Mouse (Mus musculus) frontal cortex, postnatal 36 days (tissue): ENCODE measurements around the gene Fam98b.

Experiments
- DNase-seq, 2 experiments: peaks; one replicate each; pipeline ENCODE4 v3.0.0; 2022; ENCODE audit warnings: low spot score in 2 of 2

The Fam98b gene

GRCm38 (mm10) chr2:117303391-117304350 lies 54.1 kb downstream of the Fam98b start:
- DNase-seq, result no peak

GRCm38 (mm10) chr2:117304941-117305340 lies 55.4 kb downstream of the Fam98b start:
- DNase-seq, result no peak

DNA sequence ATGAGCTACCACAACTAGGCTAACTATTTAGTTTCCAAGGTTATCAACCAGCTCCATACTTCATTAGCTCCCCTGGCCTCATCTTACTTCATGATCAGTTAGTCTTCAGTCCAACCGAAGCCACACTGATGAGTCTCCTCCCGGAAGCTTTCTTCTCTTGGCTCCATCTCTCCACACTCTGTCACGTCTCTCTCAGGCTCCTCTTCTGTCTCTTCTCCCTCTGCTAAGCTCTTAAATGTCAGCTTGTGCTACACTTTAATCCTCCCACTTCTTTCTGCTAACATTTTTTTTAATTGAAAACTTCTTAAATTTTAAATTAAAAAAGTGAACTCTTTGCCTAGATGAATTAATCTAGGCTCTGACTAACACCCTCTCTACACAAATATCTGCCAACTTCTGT lies 58.4 kb downstream of the Fam98b start:
- no peak for DNase-seq

DNA sequence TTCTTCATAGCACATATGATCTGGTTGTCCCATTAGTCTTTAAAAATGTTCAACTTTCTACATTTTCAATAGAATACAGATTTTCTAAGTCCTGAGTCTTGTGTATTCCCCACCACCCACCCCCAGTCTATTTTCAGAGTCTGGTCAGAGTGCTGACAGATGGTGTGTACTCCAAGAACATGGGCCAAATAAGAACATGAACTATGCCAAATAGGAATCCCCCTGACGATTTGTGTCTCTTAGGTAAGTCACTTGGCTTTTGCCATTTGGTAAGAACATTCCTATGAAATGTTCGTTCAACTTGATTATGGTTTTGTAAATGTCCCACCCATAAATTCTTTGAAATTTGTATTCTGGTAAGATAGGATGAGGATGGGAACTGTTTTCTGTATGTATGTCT lies 59.5 kb downstream of the Fam98b start:
- DNase-seq, result no peak

DNA sequence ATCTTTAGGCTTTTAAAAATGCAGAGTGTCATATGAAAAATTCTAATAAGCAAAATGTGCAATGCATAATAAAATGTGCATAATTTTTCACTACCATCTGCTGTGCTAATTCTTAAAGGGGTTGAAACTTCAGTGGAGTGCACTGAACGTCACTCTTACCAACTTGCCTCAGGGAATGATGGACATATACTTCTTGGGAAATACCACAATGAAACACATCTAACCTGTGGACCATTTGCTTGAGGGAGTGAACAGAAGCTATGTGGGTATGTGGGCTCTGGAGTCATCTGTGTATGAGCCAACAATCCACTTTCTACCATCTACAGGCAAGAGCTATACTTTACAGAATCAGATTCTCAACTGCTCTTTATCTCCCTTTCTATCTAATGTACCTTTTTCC lies 61.8 kb downstream of the Fam98b start:
- no peak for DNase-seq

GRCm38 (mm10) chr2:117312030-117312429 lies 62.5 kb downstream of the Fam98b start:
- no peak for DNase-seq

DNA sequence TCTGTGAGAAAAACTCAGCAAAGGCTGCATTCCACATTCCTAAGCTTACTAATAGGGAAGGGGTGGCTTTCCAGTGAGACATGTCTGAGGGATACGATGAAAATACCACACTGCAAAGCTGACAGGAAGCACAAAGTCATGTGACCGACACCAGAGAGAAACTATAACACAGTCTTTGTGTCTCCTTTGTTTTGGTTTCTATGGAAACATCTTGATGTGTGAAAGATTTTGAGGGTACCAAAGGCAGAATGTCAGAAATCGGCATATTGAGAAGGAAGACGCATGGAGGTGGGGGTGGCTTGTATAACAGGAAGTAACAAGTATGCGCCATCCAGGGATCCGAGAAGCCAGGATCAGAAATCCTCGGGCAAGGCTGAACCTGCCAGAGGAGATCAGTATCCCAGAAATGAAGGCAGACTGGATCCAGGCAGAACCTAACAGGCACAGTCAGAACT lies 62.9 kb downstream of the Fam98b start:
- no peak for DNase-seq

DNA sequence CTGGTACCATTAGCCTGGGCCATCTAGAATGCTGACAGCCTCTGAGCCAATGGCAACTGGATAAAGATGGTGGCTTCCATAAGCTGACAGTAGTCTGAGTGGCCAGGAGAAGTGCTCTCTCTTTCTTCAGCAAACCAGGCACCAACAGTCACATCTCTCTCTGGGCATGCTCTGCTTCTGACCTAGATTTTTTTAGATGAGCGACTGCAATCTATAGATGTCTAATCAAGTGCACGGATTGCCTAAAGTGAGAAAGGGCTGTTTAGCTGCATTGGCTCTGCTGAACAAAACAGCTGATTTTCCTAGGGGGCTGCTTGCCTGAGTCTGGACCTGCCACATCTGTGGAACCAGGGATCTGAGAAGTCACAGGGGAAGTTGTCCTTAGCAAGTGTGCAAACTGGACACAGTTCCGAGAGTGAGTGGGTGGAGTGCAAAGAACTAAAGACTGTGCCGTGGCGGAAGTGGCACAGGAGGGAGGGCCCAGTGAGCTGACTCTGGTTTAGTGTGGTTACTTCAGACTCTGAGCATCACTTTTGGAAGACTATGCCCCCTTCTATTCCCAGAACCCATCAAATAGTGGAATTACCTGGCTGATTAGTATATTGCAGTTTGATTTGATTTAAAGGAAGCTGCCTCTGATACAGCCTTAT lies 64.2 kb downstream of the Fam98b start:
- no peak for DNase-seq

GRCm38 (mm10) chr2:117318991-117319390 lies 69.5 kb downstream of the Fam98b start:
- DNase-seq, result no peak
